Mouse (Mus musculus) liver, embryonic 11.5 days (tissue): ENCODE results near the gene Nebl. TPM values are rescaled to one million over a fixed set of nuclear protein-coding genes. Genes with fewer than 3 reads are reported as not detected.

ENCODE experiments used
- ATAC-seq: fragments of 200-750 bp; cut with Nextera tagmentation; replicated peaks from 2 replicates; pipeline ENCODE4 v1.8.0; 2017; ENCODE audit warnings: moderate number of reproducible peaks, mild to moderate bottlenecking, moderate TSS enrichment, moderate library complexity; ENCODE audit not compliant: low FRiP score
- DNase-seq: peaks from one replicate; pipeline ENCODE4 v3.0.0-alpha.2; 2017; ENCODE audit warnings: low spot score
- H3K27ac ChIP-seq: fragments of 300-500 bp; sonication (generic); 2 replicates; pipeline ENCODE4 v1.5.1; 2014; ENCODE audit warnings: mild to moderate bottlenecking, low read depth, low read length, control low read depth
- H3K27me3 ChIP-seq: fragments of 300-500 bp; sonication (generic); replicated peaks from 2 replicates; pipeline ENCODE4 v1.6.1; 2014; ENCODE audit warnings: low read length, mixed read lengths; ENCODE audit not compliant: control insufficient read depth, insufficient read depth
- H3K36me3 ChIP-seq: fragments of 300-500 bp; sonication (generic); 2 replicates; pipeline ENCODE4 v1.6.1; 2014; ENCODE audit warnings: mild to moderate bottlenecking, low read length, moderate library complexity, mixed read lengths; ENCODE audit not compliant: control insufficient read depth, insufficient read depth
- H3K4me1 ChIP-seq: fragments of 300-500 bp; sonication (generic); replicated peaks from 2 replicates; pipeline ENCODE4 v1.6.1; 2014; ENCODE audit warnings: low read length, mixed read lengths; ENCODE audit not compliant: control insufficient read depth, insufficient read depth
- H3K4me2 ChIP-seq: fragments of 300-500 bp; sonication (generic); 2 replicates; pipeline ENCODE4 v1.6.1; 2014; ENCODE audit warnings: mild to moderate bottlenecking, control low read depth, moderate library complexity
- H3K4me3 ChIP-seq: fragments of 300-500 bp; sonication (generic); 2 replicates; pipeline ENCODE4 v1.5.1; 2014; ENCODE audit warnings: low read depth, low read length, control low read depth
- H3K9ac ChIP-seq: fragments of 300-500 bp; sonication (generic); 2 replicates; pipeline ENCODE4 v1.6.1; 2014; ENCODE audit warnings: low read depth, low read length, control low read depth
- H3K9me3 ChIP-seq: fragments of 300-500 bp; sonication (generic); 2 replicates; pipeline ENCODE4 v1.6.1; 2016; ENCODE audit warnings: low read length, inconsistent platforms, mixed read lengths; ENCODE audit not compliant: control insufficient read depth
- WGBS: fragments of 180-500 bp; shearing (Covaris S2); extraction: QIAGEN DNeasy Blood & Tissue Kit; methylation state at CpG from one replicate; pipeline ENCODE4 v1.1.7; 2014; 5-methylcytosine and 5-hydroxymethylcytosine counted together
- polyA plus RNA-seq: library from polyadenylated mRNA; unstranded; fragments of >200 nt; fragmentation: Nextera tagmentation; extraction: Ambion mirVana; gene quantifications from 2 replicates; pipeline ENCODE4 v1.2.1, GENCODE M21; 2014

Nebl gene
- polyA plus RNA-seq, 1 experiment from 2014 or later = 3.1 TPM

- WGBS = 74% methylated on average over 9 of the region's 9 CpGs
- no peak for ATAC-seq
- DNase-seq = no peak
These were observed 16.0 kb downstream of the Nebl start for GRCm38 (mm10) chr2:17715149-17715767.

GRCm38 (mm10) chr2:17714661-17715060 is 16.6 kb downstream of the Nebl start:
- Histone ChIP-seq H3K9me3 (no peaks in the 10 kb centered on the region), H3K4me1 (no peaks in the 10 kb centered on the region), H3K4me3 (no peak overlapping the region), H3K9ac (no peak overlapping the region), H3K27me3 (no peaks in the 10 kb centered on the region), H3K36me3 (no peaks in the 10 kb centered on the region), H3K27ac (no peak overlapping the region), H3K4me2 (no peak overlapping the region)
- 85% methylated on average over 14 of the region's 14 CpGs for WGBS
- DNase-seq (no peak), ATAC-seq (no peak)

More at GRCm38 (mm10) chr2:17715149-17715767, 16.0 kb downstream of the Nebl start:
- Histone ChIP-seq H3K27me3 (no peaks in the 10 kb centered on the region), H3K4me1 (no peaks in the 10 kb centered on the region), H3K4me2 (no peak overlapping the region), H3K36me3 (no peaks in the 10 kb centered on the region), H3K9ac (no peak overlapping the region), H3K4me3 (no peak overlapping the region), H3K27ac (no peak overlapping the region), H3K9me3 (no peaks in the 10 kb centered on the region)

DNA sequence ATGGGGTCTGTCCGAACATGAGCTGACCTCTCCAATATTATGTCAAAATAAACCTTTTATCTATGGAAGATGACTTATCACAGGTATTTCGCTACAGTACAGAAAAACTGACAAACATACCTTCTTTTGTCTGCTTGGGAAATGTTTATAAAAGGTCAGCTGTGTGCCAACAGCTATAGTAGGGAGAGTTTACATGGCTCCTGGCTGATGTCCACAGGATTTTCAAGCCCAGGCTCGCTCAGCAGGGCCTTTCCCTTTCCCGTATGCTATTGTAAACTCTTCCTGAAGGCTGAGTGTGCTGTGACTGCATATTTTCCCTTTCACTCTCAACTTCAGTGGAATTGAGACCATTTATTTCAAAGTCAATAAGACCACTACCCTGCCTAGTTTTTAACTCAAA is 17.1 kb downstream of the Nebl start:
- no peak for ATAC-seq
- WGBS = 65% methylated on average over 4 of the region's 4 CpGs
- no peaks in the 10 kb centered on the region for H3K4me1 ChIP-seq
- H3K27me3 ChIP-seq = no peaks in the 10 kb centered on the region
- H3K4me2 ChIP-seq = no peak overlapping the region
- no peak for DNase-seq
- H3K27ac ChIP-seq = no peak overlapping the region
- H3K9me3 ChIP-seq = no peaks in the 10 kb centered on the region
- H3K9ac ChIP-seq = no peak overlapping the region
- H3K4me3 ChIP-seq = no peak overlapping the region
- no peaks in the 10 kb centered on the region for H3K36me3 ChIP-seq

DNA sequence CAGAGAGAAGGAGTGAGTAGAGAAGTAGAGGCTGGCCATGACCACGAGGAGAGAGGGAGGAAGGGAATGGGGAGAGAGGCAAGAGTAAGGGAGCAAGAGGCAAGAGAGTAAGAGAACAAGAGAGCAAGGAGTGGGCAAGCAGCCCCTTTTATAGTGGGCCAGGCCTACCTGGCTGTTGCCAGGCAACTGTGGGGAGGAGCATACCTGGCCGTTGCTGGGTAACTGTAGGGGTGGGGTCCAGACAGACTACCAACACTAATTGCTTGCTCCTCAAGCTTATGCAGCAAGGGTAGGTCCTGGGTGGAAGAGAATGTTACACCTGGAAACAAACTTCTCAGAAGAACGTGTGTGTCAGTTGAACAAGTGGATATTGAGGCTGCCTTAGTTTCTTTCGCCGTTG is 20.0 kb downstream of the Nebl start:
- no peak overlapping the region for H3K4me3 ChIP-seq
- 84% methylated on average over 5 of the region's 5 CpGs for WGBS
- no peaks in the 10 kb centered on the region for H3K4me1 ChIP-seq
- H3K4me2 ChIP-seq = no peak overlapping the region
- DNase-seq = no peak
- H3K27me3 ChIP-seq = no peaks in the 10 kb centered on the region
- H3K9ac ChIP-seq = no peak overlapping the region
- no peaks in the 10 kb centered on the region for H3K36me3 ChIP-seq
- H3K9me3 ChIP-seq = no peaks in the 10 kb centered on the region
- H3K27ac ChIP-seq = no peak overlapping the region
- no peak for ATAC-seq

GRCm38 (mm10) chr2:17710083-17710482 is 21.2 kb downstream of the Nebl start:
- no peaks in the 10 kb centered on the region for H3K4me1 ChIP-seq
- no peaks in the 10 kb centered on the region for H3K27me3 ChIP-seq
- H3K4me3 ChIP-seq = no peak overlapping the region
- WGBS = 83% methylated on average over 2 of the region's 2 CpGs
- H3K36me3 ChIP-seq = no peaks in the 10 kb centered on the region
- H3K9me3 ChIP-seq = no peaks in the 10 kb centered on the region
- ATAC-seq (no peak), DNase-seq (no peak)
- H3K27ac ChIP-seq = no peak overlapping the region
- no peak overlapping the region for H3K9ac ChIP-seq
- H3K4me2 ChIP-seq = no peak overlapping the region

GRCm38 (mm10) chr2:17705964-17706363 is 25.3 kb downstream of the Nebl start:
- H3K4me3 ChIP-seq = no peak overlapping the region
- no peak overlapping the region for H3K9ac ChIP-seq
- no peaks in the 10 kb centered on the region for H3K9me3 ChIP-seq
- no peak for DNase-seq
- H3K4me2 ChIP-seq = no peak overlapping the region
- 77% methylated on average over 5 of the region's 5 CpGs for WGBS
- no peaks in the 10 kb centered on the region for H3K27me3 ChIP-seq
- H3K4me1 ChIP-seq = no peaks in the 10 kb centered on the region
- ATAC-seq = no peak
- no peak overlapping the region for H3K27ac ChIP-seq
- no peaks in the 10 kb centered on the region for H3K36me3 ChIP-seq

DNA sequence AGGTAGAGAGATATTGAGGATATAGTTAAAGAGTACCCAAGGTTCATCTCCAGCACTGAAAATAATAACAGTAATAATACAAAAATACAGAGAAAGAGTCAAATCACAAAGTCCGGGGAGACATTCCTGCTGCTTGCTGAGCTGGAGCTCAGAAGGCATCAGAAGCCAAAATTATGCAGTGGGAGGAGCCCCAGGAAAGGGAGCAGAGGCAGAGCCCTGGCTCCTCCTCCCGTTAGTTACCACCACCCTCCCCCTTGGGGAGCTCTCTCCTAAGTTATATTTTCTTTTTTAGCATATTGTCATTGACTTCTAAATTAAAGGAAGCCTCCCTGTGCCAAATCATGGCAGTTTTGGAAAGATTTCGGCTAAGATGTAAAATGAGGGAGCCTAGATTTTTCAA is 25.8 kb downstream of the Nebl start:
- Histone ChIP-seq H3K4me3 (no peak overlapping the region), H3K4me1 (no peaks in the 10 kb centered on the region), H3K36me3 (no peaks in the 10 kb centered on the region), H3K9me3 (no peaks in the 10 kb centered on the region), H3K4me2 (no peak overlapping the region), H3K27me3 (no peaks in the 10 kb centered on the region), H3K27ac (no peak overlapping the region), H3K9ac (no peak overlapping the region)
- DNase-seq (no peak), ATAC-seq (no peak)
- 51% methylated on average over 3 of the region's 3 CpGs for WGBS

DNA sequence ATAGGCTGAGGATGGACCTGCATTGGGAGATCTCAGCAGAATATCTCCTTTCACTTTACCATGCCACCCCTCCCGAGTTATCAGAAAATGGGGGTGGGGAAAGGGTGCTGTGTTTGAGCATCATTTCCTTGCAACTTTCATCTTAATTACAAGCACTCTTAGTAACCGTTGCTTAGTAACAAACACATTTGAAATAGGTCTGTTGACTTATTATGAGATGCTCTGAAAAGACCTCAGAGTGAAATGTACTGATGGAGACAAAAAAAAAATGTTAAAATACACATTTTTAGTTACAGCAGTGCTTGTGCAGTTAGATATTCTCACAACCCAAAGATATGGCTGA is 28.1 kb downstream of the Nebl start:
- DNase-seq (no peak), ATAC-seq (no peak)
- Histone ChIP-seq H3K9ac (no peak overlapping the region), H3K9me3 (no peaks in the 10 kb centered on the region), H3K4me3 (no peak overlapping the region), H3K4me1 (no peaks in the 10 kb centered on the region), H3K27me3 (no peaks in the 10 kb centered on the region), H3K27ac (no peak overlapping the region), H3K36me3 (no peaks in the 10 kb centered on the region), H3K4me2 (no peak overlapping the region)
- 67% methylated on average over 2 of the region's 2 CpGs for WGBS

GRCm38 (mm10) chr2:17702481-17703169 is 28.6 kb downstream of the Nebl start:
- H3K4me3 ChIP-seq = no peak overlapping the region
- no peaks in the 10 kb centered on the region for H3K4me1 ChIP-seq
- no peak overlapping the region for H3K27ac ChIP-seq
- no peak overlapping the region for H3K4me2 ChIP-seq
- ATAC-seq (no peak), DNase-seq (no peak)
- 62% methylated on average over 7 of the region's 7 CpGs for WGBS
- H3K27me3 ChIP-seq = no peaks in the 10 kb centered on the region
- H3K9ac ChIP-seq = no peak overlapping the region
- H3K9me3 ChIP-seq = no peaks in the 10 kb centered on the region
- H3K36me3 ChIP-seq = no peaks in the 10 kb centered on the region
